Mouse (Mus musculus) liver, embryonic 16.5 days (tissue): ENCODE data around the gene Arid5b. TPM values are rescaled to one million over a fixed set of nuclear protein-coding genes. Genes with fewer than 3 reads are reported as not detected.

Source experiments
- ATAC-seq: fragments of 200-750 bp; cut with Nextera tagmentation; 2 replicates; pipeline ENCODE4 v1.8.0; 2017; ENCODE audit warnings: low read depth, mild to moderate bottlenecking, moderate number of reproducible peaks, moderate library complexity
- H3K27ac ChIP-seq: fragments of 300-500 bp; sonication (generic); 2 replicates; pipeline ENCODE4 v1.5.1; 2014; ENCODE audit warnings: mild to moderate bottlenecking, low read length
- H3K27me3 ChIP-seq: fragments of 300-500 bp; sonication (generic); 2 replicates; pipeline ENCODE4 v1.6.1; 2014; ENCODE audit warnings: low read depth, low read length, mixed read lengths; ENCODE audit not compliant: control insufficient read depth, insufficient read depth
- H3K36me3 ChIP-seq: fragments of 300-500 bp; sonication (generic); 2 replicates; pipeline ENCODE4 v1.6.1; 2014; ENCODE audit warnings: mild to moderate bottlenecking; ENCODE audit not compliant: control insufficient read depth, insufficient read depth
- H3K4me1 ChIP-seq: fragments of 300-500 bp; sonication (generic); 2 replicates; pipeline ENCODE4 v1.6.1; 2014; ENCODE audit warnings: low read depth, low read length, mixed read lengths; ENCODE audit not compliant: control insufficient read depth
- H3K4me2 ChIP-seq: fragments of 300-500 bp; sonication (generic); 2 replicates; pipeline ENCODE4 v1.6.1; 2014; ENCODE audit warnings: low read depth, low read length, mixed read lengths
- H3K4me3 ChIP-seq: fragments of 300-500 bp; sonication (generic); 2 replicates; pipeline ENCODE4 v1.5.1; 2014; ENCODE audit warnings: low read depth, mild to moderate bottlenecking, low read length
- H3K9ac ChIP-seq: fragments of 300-500 bp; sonication (generic); 2 replicates; pipeline ENCODE4 v1.6.1; 2014; ENCODE audit warnings: low read depth, low read length
- H3K9me3 ChIP-seq: fragments of 300-500 bp; sonication (generic); replicated peaks from 2 replicates; pipeline ENCODE4 v1.6.1; 2016; ENCODE audit warnings: low read length; ENCODE audit not compliant: control insufficient read depth
- WGBS: fragments of 180-500 bp; shearing (Covaris S2); extraction: QIAGEN DNeasy Blood & Tissue Kit; methylation state at CpG from one replicate; pipeline ENCODE4 v1.1.7; 2014; ENCODE audit not compliant: insufficient replicate concordance; 5-methylcytosine and 5-hydroxymethylcytosine counted together
- polyA plus RNA-seq: library from polyadenylated mRNA; unstranded; fragments of >200 nt; fragmentation: Nextera tagmentation; extraction: Ambion mirVana; gene quantifications from 2 replicates; pipeline ENCODE4 v1.2.1, GENCODE M21; 2015

Arid5b gene
- polyA plus RNA-seq, 1 experiment from 2014 or later: 7.8 TPM

GRCm38 (mm10) chr10:68192824-68193255 lies 85.7 kb downstream of the Arid5b start:
- no peak overlapping the region for H3K27ac ChIP-seq
- H3K36me3 ChIP-seq: no peaks in the 10 kb centered on the region
- no peak for ATAC-seq
- H3K4me2 ChIP-seq: no peak overlapping the region
- H3K4me3 ChIP-seq: no peak overlapping the region
- H3K4me1 ChIP-seq: no peaks in the 10 kb centered on the region; the same call in 1 of the 2 replicates
- no peak overlapping the region for H3K9ac ChIP-seq
- H3K9me3 ChIP-seq: no peaks in the 10 kb centered on the region
- H3K27me3 ChIP-seq: no peaks in the 10 kb centered on the region
- 32% methylated on average over 3 of the region's 3 CpGs for WGBS

GRCm38 (mm10) chr10:68191691-68192380 lies 86.7 kb downstream of the Arid5b start:
- Histone ChIP-seq H3K9ac (no peak overlapping the region), H3K4me3 (no peak overlapping the region), H3K9me3 (no peaks in the 10 kb centered on the region), H3K27me3 (no peaks in the 10 kb centered on the region), H3K36me3 (no peaks in the 10 kb centered on the region), H3K4me1 (no peaks in the 10 kb centered on the region; the same call in 1 of the 2 replicates), H3K27ac (no peak overlapping the region), H3K4me2 (peak overlapping the region; percentile 21; the same call in 1 of the 2 replicates)
- WGBS: 49% methylated on average over 13 of the region's 13 CpGs
- ATAC-seq: no peak

DNA sequence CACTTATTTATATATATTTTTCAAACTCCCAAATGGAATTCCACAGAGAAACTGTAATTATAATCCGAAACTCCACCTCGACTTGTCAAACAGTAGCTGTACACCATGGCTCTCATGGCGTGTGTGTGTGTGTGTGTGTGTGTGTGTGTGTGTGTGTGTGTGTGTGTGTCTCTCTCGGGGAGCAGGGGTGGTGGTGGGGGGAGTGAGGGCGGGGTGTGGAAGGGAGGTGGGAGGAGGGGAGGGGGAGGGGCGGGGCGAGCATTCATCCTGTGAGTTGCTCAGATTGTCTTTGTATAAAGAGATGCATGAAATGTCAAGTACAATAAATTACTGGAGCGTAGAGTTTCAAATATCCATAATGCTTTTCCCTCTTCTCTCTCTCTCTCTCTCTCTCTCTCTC lies 87.4 kb downstream of the Arid5b start:
- ATAC-seq: no peak
- H3K4me2 ChIP-seq: no peak overlapping the region
- no peaks in the 10 kb centered on the region for H3K36me3 ChIP-seq
- H3K9me3 ChIP-seq: no peaks in the 10 kb centered on the region
- no peaks in the 10 kb centered on the region; the same call in 1 of the 2 replicates for H3K4me1 ChIP-seq
- no peak overlapping the region for H3K4me3 ChIP-seq
- WGBS: 54% methylated on average over 8 of the region's 8 CpGs
- no peaks in the 10 kb centered on the region for H3K27me3 ChIP-seq
- H3K27ac ChIP-seq: no peak overlapping the region
- H3K9ac ChIP-seq: no peak overlapping the region

DNA sequence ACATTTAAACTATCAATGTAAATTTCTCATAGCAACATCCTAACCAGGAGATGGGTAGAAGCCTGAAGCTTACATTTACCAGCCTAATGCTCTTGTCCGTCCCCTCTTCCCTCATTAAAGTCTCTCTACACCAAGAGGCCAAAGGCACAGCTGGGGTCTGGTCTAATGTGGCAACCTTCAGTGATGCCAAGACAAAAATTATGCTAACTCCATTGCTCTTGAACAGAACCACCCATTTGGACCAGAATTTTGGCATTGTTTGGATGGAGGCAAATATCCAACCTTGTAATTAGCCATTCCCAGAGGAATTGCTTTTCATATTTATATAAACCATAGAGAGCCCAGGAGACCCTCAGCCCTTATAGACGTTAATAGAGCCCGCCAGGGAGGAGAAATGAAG lies 88.7 kb downstream of the Arid5b start:
- H3K9ac ChIP-seq: no peak overlapping the region
- no peak overlapping the region for H3K27ac ChIP-seq
- no peaks in the 10 kb centered on the region for H3K27me3 ChIP-seq
- ATAC-seq: no peak
- WGBS: 61% methylated on average over 3 of the region's 3 CpGs
- H3K4me2 ChIP-seq: no peak overlapping the region
- H3K36me3 ChIP-seq: no peaks in the 10 kb centered on the region
- no peaks in the 10 kb centered on the region; the same call in 1 of the 2 replicates for H3K4me1 ChIP-seq
- no peaks in the 10 kb centered on the region for H3K9me3 ChIP-seq
- no peak overlapping the region for H3K4me3 ChIP-seq

DNA sequence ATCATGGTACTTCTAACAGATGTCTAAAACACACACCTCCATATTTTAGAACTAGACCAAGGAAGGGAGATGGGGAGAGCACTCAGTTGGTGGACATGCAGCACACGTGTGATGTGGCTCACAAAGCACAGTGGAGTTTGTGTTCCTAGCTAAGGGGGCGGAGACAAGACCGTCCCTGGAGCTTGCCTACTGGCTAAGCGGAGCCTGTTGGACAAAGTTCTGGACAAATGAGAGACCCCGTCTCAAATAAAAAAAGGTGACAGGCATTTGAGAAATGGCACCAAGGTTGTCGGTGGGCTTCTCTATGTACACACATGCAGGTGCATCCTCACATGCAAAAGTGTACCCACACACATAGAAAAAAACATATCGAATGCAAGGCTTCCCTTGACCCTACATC lies 95.4 kb downstream of the Arid5b start:
- ATAC-seq: no peak
- H3K36me3 ChIP-seq: no peaks in the 10 kb centered on the region
- no peak overlapping the region for H3K9ac ChIP-seq
- WGBS: 74% methylated on average over 7 of the region's 7 CpGs
- peaks cover 2% of the 10 kb centered on the region; the same call in 1 of the 2 replicates for H3K4me1 ChIP-seq
- H3K4me3 ChIP-seq: no peak overlapping the region
- H3K27me3 ChIP-seq: no peaks in the 10 kb centered on the region
- H3K27ac ChIP-seq: no peak overlapping the region
- no peaks in the 10 kb centered on the region for H3K9me3 ChIP-seq
- H3K4me2 ChIP-seq: no peak overlapping the region

GRCm38 (mm10) chr10:68182266-68182665 lies 96.3 kb downstream of the Arid5b start:
- peaks cover 2% of the 10 kb centered on the region; the same call in 1 of the 2 replicates for H3K4me1 ChIP-seq
- WGBS: 78% methylated on average over 6 of the region's 6 CpGs
- no peak for ATAC-seq
- no peak overlapping the region for H3K27ac ChIP-seq
- H3K4me2 ChIP-seq: no peak overlapping the region
- H3K36me3 ChIP-seq: no peaks in the 10 kb centered on the region
- no peaks in the 10 kb centered on the region for H3K9me3 ChIP-seq
- H3K4me3 ChIP-seq: no peak overlapping the region
- H3K9ac ChIP-seq: no peak overlapping the region
- H3K27me3 ChIP-seq: no peaks in the 10 kb centered on the region

GRCm38 (mm10) chr10:68181156-68181555 lies 97.4 kb downstream of the Arid5b start:
- Histone ChIP-seq H3K27ac (no peak overlapping the region), H3K27me3 (no peaks in the 10 kb centered on the region), H3K4me2 (no peak overlapping the region), H3K4me3 (no peak overlapping the region), H3K9me3 (no peaks in the 10 kb centered on the region), H3K36me3 (no peaks in the 10 kb centered on the region), H3K4me1 (peaks cover 2% of the 10 kb centered on the region; the same call in 1 of the 2 replicates), H3K9ac (no peak overlapping the region)
- ATAC-seq: no peak
- WGBS: 85% methylated on average over 10 of the region's 10 CpGs

- Histone ChIP-seq H3K27me3 (no peaks in the 10 kb centered on the region), H3K36me3 (no peaks in the 10 kb centered on the region), H3K9me3 (no peaks in the 10 kb centered on the region), H3K9ac (no peak overlapping the region), H3K27ac (no peak overlapping the region), H3K4me3 (no peak overlapping the region), H3K4me1 (peaks cover 2% of the 10 kb centered on the region; the same call in 1 of the 2 replicates), H3K4me2 (no peak overlapping the region)
- WGBS: 78% methylated on average over 7 of the region's 7 CpGs
- ATAC-seq: no peak
These were observed 97.8 kb downstream of the Arid5b start for GRCm38 (mm10) chr10:68180721-68181120.

- H3K4me3 ChIP-seq: no peak overlapping the region
- H3K4me2 ChIP-seq: no peak overlapping the region
- no peak overlapping the region for H3K9ac ChIP-seq
- ATAC-seq: no peak
- H3K9me3 ChIP-seq: no peaks in the 10 kb centered on the region
- H3K27me3 ChIP-seq: no peaks in the 10 kb centered on the region
- WGBS: 67% methylated on average over 4 of the region's 4 CpGs
- no peak overlapping the region for H3K27ac ChIP-seq
- no peaks in the 10 kb centered on the region for H3K36me3 ChIP-seq
- H3K4me1 ChIP-seq: peaks cover 2% of the 10 kb centered on the region; the same call in 1 of the 2 replicates
These were observed 98.4 kb downstream of the Arid5b start for GRCm38 (mm10) chr10:68180151-68180550.
